8 mouse cellular contexts compared by ENCODE assay signal in genomic region chr3:95229781-95230494, GRCm38 (mm10). TPM values are rescaled to one million over a fixed set of nuclear protein-coding genes. Genes with fewer than 3 reads are reported as not detected.
DNase-seq lines count a peak whose midpoint lies in the region; ATAC-seq and TF ChIP-seq lines count a peak whose summit lies in the region.

No protein-coding gene starts in this region.

- peak; percentile 22 for ATAC-seq in lung, embryonic 14.5 days (ENCODE audit: insufficient read depth)

- H3K36me3 ChIP-seq in forebrain, embryonic 10.5 days (replicated peaks): peaks cover 54% of the 10 kb centered on the region
- H3K36me3 ChIP-seq in lung, embryonic 14.5 days (ENCODE audit: insufficient read depth): peaks cover 38% of the 10 kb centered on the region

- H3K27ac ChIP-seq in forebrain, embryonic 10.5 days: peak overlapping the region; percentile 98
- H3K27ac ChIP-seq in lung, embryonic 14.5 days (ENCODE audit: low read depth): peak overlapping the region; percentile 98
- peak overlapping the region; percentile 71 for H3K27ac ChIP-seq in olfactory bulb, adult 2 months (ENCODE audit: insufficient read depth, low read depth, low read length)

- H3K4me1 ChIP-seq in forebrain, embryonic 10.5 days: peaks cover 61% of the 10 kb centered on the region
- H3K4me1 ChIP-seq in lung, embryonic 14.5 days (ENCODE audit: insufficient read depth): peaks cover 16% of the 10 kb centered on the region; the same call in 1 of the 2 replicates
- peaks cover 22% of the 10 kb centered on the region for H3K4me1 ChIP-seq in olfactory bulb, adult 2 months (ENCODE audit: control insufficient read depth, insufficient read depth, low read length)

- peak overlapping the region; percentile 94 for H3K4me2 ChIP-seq in lung, embryonic 14.5 days

- 2% methylated on average over 13 of the region's 13 CpGs for WGBS in forebrain, embryonic 10.5 days
- 1% methylated on average over 13 of the region's 13 CpGs for WGBS in lung, embryonic 14.5 days
- 10% methylated on average over 13 of the region's 13 CpGs for WGBS in olfactory bulb, adult 2 months

- DNase-seq in B cell, adult 2 months: peak; percentile 40 to 43
- peak; percentile 38 for DNase-seq in adrenal gland, postnatal 25 days
- DNase-seq in forebrain, embryonic 10.5 days (ENCODE audit: extremely low spot score, low spot score): peak; percentile 47
- peak; percentile 67 for DNase-seq in heart, postnatal 4 days
- peak; percentile 53 to 72 for DNase-seq in layer of hippocampus, adult 8-10 months (ENCODE audit: low spot score in 2 of 2)
- peak; percentile 60 for DNase-seq in lung, embryonic 14.5 days
- peak; percentile 66 for DNase-seq in yolk sac, embryonic 10.5 days (ENCODE audit: low spot score)

- TF ChIP-seq POLR2A in olfactory bulb, adult 2 months (IDR thresholded peaks at IDR 0.05; ENCODE audit: insufficient read depth, low read depth, low read length): no peak

- no peak for TF ChIP-seq CTCF in lung, embryonic 14.5 days (IDR thresholded peaks at IDR 0.05; ENCODE audit: low read depth)
- TF ChIP-seq CTCF in olfactory bulb, adult 2 months (IDR thresholded peaks at IDR 0.05; ENCODE audit: insufficient read depth, low read depth, low read length): no peak

- no peaks in the 10 kb centered on the region for H3K9me3 ChIP-seq in forebrain, embryonic 10.5 days
- no peaks in the 10 kb centered on the region for H3K9me3 ChIP-seq in lung, embryonic 14.5 days (ENCODE audit: low read depth, low read length)

- H3K27me3 ChIP-seq in forebrain, embryonic 10.5 days (ENCODE audit: poor library complexity, severe bottlenecking): no peaks in the 10 kb centered on the region
- H3K27me3 ChIP-seq in lung, embryonic 14.5 days (ENCODE audit: insufficient read depth, low read length): no peaks in the 10 kb centered on the region

- peak overlapping the region; percentile 93 for H3K4me3 ChIP-seq in forebrain, embryonic 10.5 days
- H3K4me3 ChIP-seq in lung, embryonic 14.5 days (ENCODE audit: low read depth, low read length): peak overlapping the region; percentile 94
- peak overlapping the region; percentile 67 for H3K4me3 ChIP-seq in olfactory bulb, adult 2 months (ENCODE audit: insufficient read depth, low read depth, low read length)

- H3K9ac ChIP-seq in lung, embryonic 14.5 days: peak overlapping the region; percentile 90

RNA-seq across cellular contexts. Expression of gene Cdc42se1, which starts 1.4 kb away (rescaled TPM):
- 94.6 and 101 TPM in 2 replicates for total RNA-seq in adrenal gland, postnatal 25 days (2021)
- polyA plus RNA-seq in forebrain, embryonic 10.5 days (2016; fragmentation: Nextera tagmentation; extraction: Ambion mirVana): 95.5 and 104 TPM in 2 replicates
- 10 to 100 TPM; 45.2 to 45.9 TPM for total RNA-seq in heart, postnatal 4 days (2021)
- 10 to 100 TPM; 72.9 to 79.5 (median 77.2) TPM for total RNA-seq in layer of hippocampus, adult 8-10 months (2022)
- 127 and 131 TPM in 2 replicates for polyA plus RNA-seq in lung, embryonic 14.5 days (2014; fragmentation: Nextera tagmentation; extraction: Ambion mirVana)
- 164 TPM in 1 of 2 replicates, not detected in the other for polyA plus RNA-seq in olfactory bulb, adult 2 months (2012; ENCODE audit: insufficient read depth, insufficient read length, low replicate concordance, missing spikeins)

RNA-seq across cellular contexts. Expression of gene Mllt11, which starts 2.0 kb away (rescaled TPM):
- total RNA-seq in adrenal gland, postnatal 25 days (2021): 7.6 and 8.9 TPM in 2 replicates
- 19.6 and 22.4 TPM in 2 replicates for polyA plus RNA-seq in forebrain, embryonic 10.5 days (2016; fragmentation: Nextera tagmentation; extraction: Ambion mirVana)
- total RNA-seq in heart, postnatal 4 days (2021): 1 to 10 TPM; 7.4 to 8.1 TPM
- 100 to 1,000 TPM; 265 to 305 (median 277) TPM for total RNA-seq in layer of hippocampus, adult 8-10 months (2022)
- 15.1 and 16.1 TPM in 2 replicates for polyA plus RNA-seq in lung, embryonic 14.5 days (2014; fragmentation: Nextera tagmentation; extraction: Ambion mirVana)
- polyA plus RNA-seq in olfactory bulb, adult 2 months (2012; ENCODE audit: insufficient read depth, insufficient read length, low replicate concordance, missing spikeins): not detected in 2 replicates

RNA-seq across cellular contexts. Expression of gene Gm128, which starts 11.5 kb away (rescaled TPM):
- total RNA-seq in adrenal gland, postnatal 25 days (2021): 0.24 TPM in 1 of 2 replicates, not detected in the other
- polyA plus RNA-seq in forebrain, embryonic 10.5 days (2016; fragmentation: Nextera tagmentation; extraction: Ambion mirVana): 0.23 and 0.30 TPM in 2 replicates
- under 1 TPM in 1 of 2 experiments, not detected in 1; 0.14 TPM for total RNA-seq in heart, postnatal 4 days (2021)
- under 1 TPM in 3 of 4 experiments, not detected in 1; 0.25 to 0.45 (median 0.41) TPM for total RNA-seq in layer of hippocampus, adult 8-10 months (2022)
- 0.39 and 0.67 TPM in 2 replicates for polyA plus RNA-seq in lung, embryonic 14.5 days (2014; fragmentation: Nextera tagmentation; extraction: Ambion mirVana)
- polyA plus RNA-seq in olfactory bulb, adult 2 months (2012; ENCODE audit: insufficient read depth, insufficient read length, low replicate concordance, missing spikeins): not detected in 2 replicates

RNA-seq across cellular contexts. Expression of gene Gabpb2, which starts 12.2 kb away (rescaled TPM):
- 25.8 and 33.1 TPM in 2 replicates for total RNA-seq in adrenal gland, postnatal 25 days (2021)
- 13.5 and 13.7 TPM in 2 replicates for polyA plus RNA-seq in forebrain, embryonic 10.5 days (2016; fragmentation: Nextera tagmentation; extraction: Ambion mirVana)
- total RNA-seq in heart, postnatal 4 days (2021): 10 to 100 TPM; 16.1 to 16.2 TPM
- total RNA-seq in layer of hippocampus, adult 8-10 months (2022): 10 to 100 TPM; 15.7 to 18.0 (median 17.5) TPM
- 13.4 and 14.4 TPM in 2 replicates for polyA plus RNA-seq in lung, embryonic 14.5 days (2014; fragmentation: Nextera tagmentation; extraction: Ambion mirVana)
- polyA plus RNA-seq in olfactory bulb, adult 2 months (2012; ENCODE audit: insufficient read depth, insufficient read length, low replicate concordance, missing spikeins): not detected in 2 replicates

RNA-seq across cellular contexts. Expression of gene Bnipl, which starts 21.1 kb away (rescaled TPM):
- 0.24 TPM in 1 of 2 replicates, not detected in the other for total RNA-seq in adrenal gland, postnatal 25 days (2021)
- 0.38 and 0.42 TPM in 2 replicates for polyA plus RNA-seq in forebrain, embryonic 10.5 days (2016; fragmentation: Nextera tagmentation; extraction: Ambion mirVana)
- not detected for total RNA-seq in heart, postnatal 4 days (2021)
- under 1 TPM in 3 of 4 experiments, not detected in 1; 0.43 to 0.95 (median 0.63) TPM for total RNA-seq in layer of hippocampus, adult 8-10 months (2022)
- 5.0 and 6.1 TPM in 2 replicates for polyA plus RNA-seq in lung, embryonic 14.5 days (2014; fragmentation: Nextera tagmentation; extraction: Ambion mirVana)
- not detected in 2 replicates for polyA plus RNA-seq in olfactory bulb, adult 2 months (2012; ENCODE audit: insufficient read depth, insufficient read length, low replicate concordance, missing spikeins)

Comparison
In these comparisons a context has a peak if more than half of its experiments do, and no peak if none do; other contexts are left out.
1. Peak in every context shown above with its lines: DNase-seq, ATAC-seq, H3K4me3 ChIP-seq and H3K27ac ChIP-seq.
2. RNA of gene Mllt11, which starts 2.0 kb away (total RNA-seq): 265 to 305 TPM in layer of hippocampus, adult 8-10 months; 7.4 to 8.1 TPM in heart, postnatal 4 days and 7.6 to 8.9 TPM in adrenal gland, postnatal 25 days; every median in the first group is over 10 times any median in the second.